In genomic region chr1:43310711-43311695, GRCm38 (mm10) we compare ENCODE assay signal across 10 mouse cellular contexts.
DNase-seq lines count a peak whose midpoint lies in the region; ATAC-seq and TF ChIP-seq lines count a peak whose summit lies in the region.
"Had no signal": no experiment of that assay in that cellular context is flagged by ENCODE, and none has a peak within 500 bp of the region (broad histone marks: within the 10 kb centered on the region; RNA-seq: fewer than 3 reads in every experiment).

No protein-coding gene starts in this region.

- peak overlapping the region; percentile 17 for H3K4me2 ChIP-seq in forebrain, postnatal 0 days (ENCODE audit: low read depth)
- H3K4me2 ChIP-seq in forebrain, embryonic 13.5 days = no peak overlapping the region
- peak overlapping the region; percentile 43 for H3K4me2 ChIP-seq in limb, embryonic 13.5 days (replicated peaks)

- peak; percentile 34 for DNase-seq in forebrain, postnatal 0 days
- DNase-seq in NIH3T3 (ENCODE audit: low read depth) = peak; percentile 34
- peak; percentile 42 to 62 for DNase-seq in heart, postnatal 10 days

- H3K9me3 ChIP-seq in forebrain, postnatal 0 days (ENCODE audit: low read length) = no peaks in the 10 kb centered on the region
- no peaks in the 10 kb centered on the region for H3K9me3 ChIP-seq in forebrain, embryonic 13.5 days (replicated peaks)
- H3K9me3 ChIP-seq in limb, embryonic 13.5 days = no peaks in the 10 kb centered on the region

- H3K9ac ChIP-seq in forebrain, postnatal 0 days = no peak overlapping the region; the same call in 1 of the 2 replicates
- no peak overlapping the region for H3K9ac ChIP-seq in forebrain, embryonic 13.5 days
- peak overlapping the region; percentile 19; the same call in 1 of the 2 replicates for H3K9ac ChIP-seq in limb, embryonic 13.5 days

- intact Hi-C loops in heart, postnatal 10 days (cut with DNase I) = no loop called here

- no peaks in the 10 kb centered on the region for H3K27me3 ChIP-seq in forebrain, postnatal 0 days (ENCODE audit: insufficient read depth, low read length)
- no peaks in the 10 kb centered on the region for H3K27me3 ChIP-seq in forebrain, embryonic 13.5 days
- H3K27me3 ChIP-seq in limb, embryonic 13.5 days = no peaks in the 10 kb centered on the region
- H3K27me3 ChIP-seq: CH12.LX had no signal

- TF ChIP-seq CTCF in forebrain, postnatal 0 days (IDR thresholded peaks at IDR 0.05; ENCODE audit: low read depth) = no peak

- H3K4me3 ChIP-seq in forebrain, postnatal 0 days (ENCODE audit: low read depth, low read length) = no peak overlapping the region
- H3K4me3 ChIP-seq in forebrain, embryonic 13.5 days = no peak overlapping the region
- H3K4me3 ChIP-seq in limb, embryonic 13.5 days = no peak overlapping the region
- H3K4me3 ChIP-seq: erythroblast, embryonic 14.5 days had no signal

- H3K4me1 ChIP-seq in forebrain, postnatal 0 days (ENCODE audit: insufficient read depth) = peaks cover 10% of the 10 kb centered on the region; the same call in 1 of the 2 replicates
- peaks cover 8% of the 10 kb centered on the region for H3K4me1 ChIP-seq in forebrain, embryonic 13.5 days
- peaks cover 21% of the 10 kb centered on the region for H3K4me1 ChIP-seq in limb, embryonic 13.5 days

- ATAC-seq in forebrain, postnatal 0 days = peak; percentile 78
- no peak for ATAC-seq in forebrain, embryonic 13.5 days
- ATAC-seq in limb, embryonic 13.5 days (ENCODE audit: low FRiP score, low read depth) = no peak
- no peak for ATAC-seq in megakaryocyte progenitor cell, adult 5-6 weeks (replicated peaks; ENCODE audit: poor library complexity)
- no peak for ATAC-seq in monocyte, adult 5-6 weeks (replicated peaks; ENCODE audit: insufficient number of reproducible peaks, low FRiP score, low TSS enrichment, poor library complexity, severe bottlenecking)
- no peak for ATAC-seq in cerebellum, adult (ENCODE audit: insufficient number of reproducible peaks, low FRiP score, low TSS enrichment)

- peak overlapping the region; percentile 51; the same call in 1 of the 2 replicates for H3K27ac ChIP-seq in forebrain, postnatal 0 days (ENCODE audit: low read depth, low read length)
- H3K27ac ChIP-seq in forebrain, embryonic 13.5 days = no peak overlapping the region
- H3K27ac ChIP-seq in limb, embryonic 13.5 days = peak overlapping the region; percentile 48; the same call in 1 of the 2 replicates

- WGBS in forebrain, postnatal 0 days = 34% methylated on average over 16 of the region's 16 CpGs
- WGBS in forebrain, embryonic 13.5 days = 55% methylated on average over 16 of the region's 16 CpGs
- WGBS in limb, embryonic 13.5 days = 37% methylated on average over 16 of the region's 16 CpGs

- H3K36me3 ChIP-seq in forebrain, postnatal 0 days (ENCODE audit: insufficient read depth) = no peaks in the 10 kb centered on the region
- H3K36me3 ChIP-seq in forebrain, embryonic 13.5 days (ENCODE audit: poor library complexity, severe bottlenecking) = no peaks in the 10 kb centered on the region
- H3K36me3 ChIP-seq in limb, embryonic 13.5 days = no peaks in the 10 kb centered on the region
